Mouse (Mus musculus) heart, embryonic 14.5 days (tissue): ENCODE results near the gene Mapk14. TPM values are rescaled to one million over a fixed set of nuclear protein-coding genes. Genes with fewer than 3 reads are reported as not detected.

Source experiments
- ATAC-seq: fragments of 200-750 bp; cut with Nextera tagmentation; 2 replicates; pipeline ENCODE4 v1.8.0; 2017; ENCODE audit warnings: low read depth, moderate TSS enrichment; ENCODE audit not compliant: insufficient number of reproducible peaks, insufficient read depth, low FRiP score
- H3K27ac ChIP-seq, 2 experiments: fragments of 200-500 bp in 1 of 2; fragments of 300-500 bp in 1 of 2; sonication (generic) in 1 of 2; replicated peaks in 1 of 2; 2 replicates each; pipeline ENCODE4 v1.5.1; 2012 to 2014; ENCODE audit warnings: low read depth in 2 of 2, low read length in 2 of 2, control low read depth in 1 of 2, mild to moderate bottlenecking in 1 of 2, mixed read lengths in 1 of 2; ENCODE audit not compliant: control insufficient read depth in 1 of 2, insufficient read depth in 1 of 2
- H3K27me3 ChIP-seq: fragments of 300-500 bp; sonication (generic); 2 replicates; pipeline ENCODE4 v1.6.1; 2014; ENCODE audit warnings: mild to moderate bottlenecking, low read length, control low read depth; ENCODE audit not compliant: control insufficient read depth, insufficient read depth
- H3K36me3 ChIP-seq: fragments of 300-500 bp; sonication (generic); 2 replicates; pipeline ENCODE4 v1.6.1; 2014; ENCODE audit warnings: mild to moderate bottlenecking, control low read depth, low read length, mixed read lengths; ENCODE audit not compliant: control insufficient read depth, insufficient read depth
- H3K4me1 ChIP-seq, 2 experiments: fragments of 200-500 bp in 1 of 2; fragments of 300-500 bp in 1 of 2; sonication (generic) in 1 of 2; 2 replicates each; pipeline ENCODE4 v1.6.1; 2012 to 2014; ENCODE audit warnings: low read length in 2 of 2, control low read depth in 1 of 2, mixed read lengths in 1 of 2; ENCODE audit not compliant: control insufficient read depth in 2 of 2, insufficient read depth in 2 of 2
- H3K4me2 ChIP-seq: fragments of 300-500 bp; sonication (generic); 2 replicates; pipeline ENCODE4 v1.6.1; 2014; ENCODE audit warnings: mild to moderate bottlenecking, low read length
- H3K4me3 ChIP-seq, 2 experiments: fragments of 200-500 bp in 1 of 2; fragments of 300-500 bp in 1 of 2; sonication (generic) in 1 of 2; 2 replicates each; pipeline ENCODE4 v1.5.1; 2012 to 2014; ENCODE audit warnings: low read length in 2 of 2, mild to moderate bottlenecking in 2 of 2, control low read depth in 1 of 2, low read depth in 1 of 2, moderate library complexity in 1 of 2; ENCODE audit not compliant: control insufficient read depth in 1 of 2, insufficient read depth in 1 of 2
- H3K9ac ChIP-seq: fragments of 300-500 bp; sonication (generic); 2 replicates; pipeline ENCODE4 v1.6.1; 2014; ENCODE audit warnings: mild to moderate bottlenecking, low read length
- H3K9me3 ChIP-seq: fragments of 300-500 bp; sonication (generic); 2 replicates; pipeline ENCODE4 v1.6.1; 2016; ENCODE audit warnings: low read length, control low read depth; ENCODE audit not compliant: control insufficient read depth
- WGBS: fragments of 180-500 bp; shearing (Covaris S2); extraction: QIAGEN DNeasy Blood & Tissue Kit; methylation state at CpG from one replicate; pipeline ENCODE4 v1.1.7; 2014; 5-methylcytosine and 5-hydroxymethylcytosine counted together
- polyA plus RNA-seq: library from polyadenylated mRNA; unstranded; fragments of >200 nt; fragmentation: Nextera tagmentation; extraction: Ambion mirVana; gene quantifications from 2 replicates; pipeline ENCODE4 v1.2.1, GENCODE M21; 2014

Gene Mapk14
- polyA plus RNA-seq, 1 experiment from 2014 or later: 37.6 TPM

- no peak for ATAC-seq
- no peak overlapping the region for H3K4me2 ChIP-seq
- no peaks in the 10 kb centered on the region for H3K9me3 ChIP-seq
- no peaks in the 10 kb centered on the region for H3K36me3 ChIP-seq
- H3K4me3 ChIP-seq: no peak overlapping the region
- H3K27ac ChIP-seq: no peak overlapping the region
- H3K27me3 ChIP-seq: no peaks in the 10 kb centered on the region
- whole genome bisulfite sequencing: 55% methylated on average over 6 of the region's 6 CpGs
- no peak overlapping the region for H3K9ac ChIP-seq
- peaks cover 2 to 5% of the 10 kb centered on the region in 2 experiments; a peak in 3 of 4 replicates for H3K4me1 ChIP-seq
These were observed 31.6 kb upstream of the Mapk14 start for GRCm38 (mm10) chr17:28659564-28659963.

GRCm38 (mm10) chr17:28682311-28683084 lies 8.6 kb upstream of the Mapk14 start:
- no peaks in the 10 kb centered on the region for H3K36me3 ChIP-seq
- no peaks in the 10 kb centered on the region for H3K4me1 ChIP-seq
- 82% methylated on average over 13 of the region's 13 CpGs for WGBS
- no peak overlapping the region for H3K27ac ChIP-seq
- no peaks in the 10 kb centered on the region for H3K27me3 ChIP-seq
- H3K9me3 ChIP-seq: no peaks in the 10 kb centered on the region
- H3K4me2 ChIP-seq: no peak overlapping the region
- no peak overlapping the region for H3K9ac ChIP-seq
- ATAC-seq: no peak
- H3K4me3 ChIP-seq: no peak overlapping the region

GRCm38 (mm10) chr17:28683601-28684000 lies 7.5 kb upstream of the Mapk14 start:
- no peak for ATAC-seq
- 52% methylated on average over 1 of the region's 1 CpGs for WGBS

GRCm38 (mm10) chr17:28684631-28685030 lies 6.5 kb upstream of the Mapk14 start:
- Histone ChIP-seq H3K9me3 (no peaks in the 10 kb centered on the region), H3K4me3 (no peak overlapping the region), H3K27me3 (peaks cover 5% of the 10 kb centered on the region; the same call in 1 of the 2 replicates), H3K4me1 (peaks cover 0 to 5% of the 10 kb centered on the region in 2 experiments; a peak in 3 of 4 replicates), H3K4me2 (no peak overlapping the region), H3K9ac (no peak overlapping the region), H3K27ac (no peak overlapping the region), H3K36me3 (no peaks in the 10 kb centered on the region)
- WGBS: 84% methylated on average over 19 of the region's 19 CpGs
- no peak for ATAC-seq

More at GRCm38 (mm10) chr17:28683601-28684000, 7.5 kb upstream of the Mapk14 start:
- Histone ChIP-seq H3K4me3 (no peak overlapping the region), H3K36me3 (no peaks in the 10 kb centered on the region), H3K4me1 (no peaks in the 10 kb centered on the region), H3K27ac (no peak overlapping the region), H3K27me3 (no peaks in the 10 kb centered on the region), H3K4me2 (no peak overlapping the region), H3K9me3 (no peaks in the 10 kb centered on the region), H3K9ac (no peak overlapping the region)

- Histone ChIP-seq H3K4me3 (no peak overlapping the region), H3K4me1 (peaks cover 6 to 9% of the 10 kb centered on the region in 2 experiments), H3K27ac (no peak overlapping the region), H3K36me3 (no peaks in the 10 kb centered on the region), H3K27me3 (peaks cover 5% of the 10 kb centered on the region; the same call in 1 of the 2 replicates), H3K4me2 (no peak overlapping the region), H3K9ac (no peak overlapping the region), H3K9me3 (no peaks in the 10 kb centered on the region)
- ATAC-seq: no peak
- 37% methylated on average over 4 of the region's 4 CpGs for WGBS
These were observed 3.8 kb upstream of the Mapk14 start for GRCm38 (mm10) chr17:28687354-28687753.

- peak within 1 kb of the TSS; percentile 87 for H3K4me2 ChIP-seq
- 10% methylated on average over 40 of the region's 40 CpGs for WGBS
- peak within 1 kb of the TSS; percentile 46 to 64 for H3K27ac ChIP-seq
- no peaks in the 10 kb centered on the region for H3K36me3 ChIP-seq
- peaks cover 5% of the 10 kb centered on the region; the same call in 1 of the 2 replicates for H3K27me3 ChIP-seq
- H3K9me3 ChIP-seq: no peaks in the 10 kb centered on the region
- H3K4me1 ChIP-seq: peaks cover 9 to 22% of the 10 kb centered on the region in 2 experiments
- H3K9ac ChIP-seq: peak within 1 kb of the TSS; percentile 77
- peak within 1 kb of the TSS; percentile 55 to 96 for H3K4me3 ChIP-seq
- ATAC-seq: no peak
These were observed 1.4 kb upstream of the Mapk14 start, which contains the start of gene Slc26a8 for GRCm38 (mm10) chr17:28689586-28690283. TSS of gene Slc26a8 (minus strand) at chr17:28690233.

GRCm38 (mm10) chr17:28691687-28692340 lies 685 bp downstream of the Mapk14 start:
- peaks cover 5% of the 10 kb centered on the region; the same call in 1 of the 2 replicates for H3K27me3 ChIP-seq
- under 1% methylated on average over 50 of the region's 53 CpGs for WGBS
- ATAC-seq: peak; percentile 42
- no peaks in the 10 kb centered on the region for H3K36me3 ChIP-seq
- H3K9me3 ChIP-seq: no peaks in the 10 kb centered on the region
- peak overlapping the region; percentile 90 to 96 for H3K4me3 ChIP-seq
- peaks cover 11 to 31% of the 10 kb centered on the region in 2 experiments for H3K4me1 ChIP-seq
- H3K9ac ChIP-seq: peak overlapping the region; percentile 93
- peak overlapping the region; percentile 85 to 93 for H3K27ac ChIP-seq
- H3K4me2 ChIP-seq: peak overlapping the region; percentile 66
